Mouse (Mus musculus) heart, postnatal 36 days (tissue): ENCODE data around the gene Med13l. TPM values are rescaled to one million over a fixed set of nuclear protein-coding genes. Genes with fewer than 3 reads are reported as not detected.
A peak's percentile ranks its signal among the peaks of the same experiment; 100 is the strongest.

Experiments used
- DNase-seq, 2 experiments: peaks; one replicate each; pipeline ENCODE4 v3.0.0; 2021 to 2022
- intact Hi-C: fragments of 180-260 bp; cut with DNase I; formaldehyde crosslinking; loops from one replicate; pipeline ENCODE4 v1.15.1; 2025
- total RNA-seq, 2 experiments: library from RNA; stranded (reverse); gene quantifications; 2 replicates each; pipeline ENCODE4 v1.2.3; 2021

Med13l gene
- total RNA-seq, 2 experiments from 2014 or later, result 29.7 to 32.2 TPM

GRCm38 (mm10) chr5:118814052-118814451 lies 253.6 kb downstream of the Med13l start:
- intact Hi-C loops, result loop anchor here (1.0 kb wide), 1 partner anchor 33 kb away; no protein-coding TSS in a partner anchor
- peak; percentile 20 to 34 for DNase-seq
